Mouse (Mus musculus) liver, postnatal 0 days (tissue): ENCODE data around the gene Sv2c.

Experiments
- CTCF ChIP-seq: sonication (generic); IDR thresholded peaks from 2 replicates; pipeline ENCODE4 v1.5.1; 2016; ENCODE audit warnings: antibody characterized with exemption, low read depth
- EP300 ChIP-seq: IDR thresholded peaks from 2 replicates; pipeline ENCODE4 v1.6.1; 2016; ENCODE audit warnings: antibody characterized with exemption, low read depth, mild to moderate bottlenecking

GRCm38 (mm10) chr13:96112711-96113110, 19.7 kb downstream of the Sv2c start:
- TF ChIP-seq CTCF (no peak), EP300 (no peak)
